Mouse (Mus musculus) T-helper 17 cell (primary cell): ENCODE measurements at regions not wholly inside any gene's neighbourhood (a gene's known extent, or its start where the extent isn't known, plus 50 kb on each side); places are given as distances from the start of the nearest gene placed in this dataset.

Experiments used
- in situ Hi-C, 2 experiments: fragments of 300-600 bp; cut with MboI, MseI; formaldehyde crosslinking; loops; 1 replicate in 1 of 2; 2 replicates in 1 of 2; pipeline ENCODE4 v1.15.1; 2025; ENCODE audit warnings: high pct_unique_total_duplicates in 2 of 2

- in situ Hi-C loops = loop anchor here in 1 of 2 experiments (10.0 kb wide), 1 partner anchor 486 kb away; no protein-coding TSS in a partner anchor
These were observed 516.6 kb upstream of the Adam5 start for GRCm38 (mm10) chr8:25340729-25341128.

- in situ Hi-C loops = no loop called here
These were observed 508.0 kb upstream of the Adam5 start for GRCm38 (mm10) chr8:25332120-25332607.

GRCm38 (mm10) chr8:25331161-25331776, 507.1 kb upstream of the Adam5 start:
- in situ Hi-C loops = no loop called here

DNA sequence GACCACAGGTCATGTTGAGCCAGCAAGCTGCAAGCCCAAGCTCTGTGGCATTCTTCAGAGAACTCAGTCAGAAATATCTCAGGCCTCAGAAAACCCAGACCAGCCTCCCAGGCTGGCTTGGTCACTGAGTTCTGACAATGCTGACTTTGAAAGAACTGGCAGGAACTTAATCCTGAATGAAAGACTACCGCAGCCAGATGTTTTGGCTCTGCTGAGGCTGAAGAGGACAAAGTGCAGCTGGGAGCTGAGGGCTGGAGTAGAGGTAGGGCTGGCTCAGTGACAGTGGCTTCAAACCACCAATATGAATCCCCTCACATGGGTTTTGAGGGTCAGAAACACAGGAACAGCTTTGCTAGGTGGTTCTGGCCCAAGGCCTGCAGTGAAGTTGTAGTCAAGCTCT, 505.6 kb upstream of the Adam5 start:
- in situ Hi-C loops = no loop called here

- in situ Hi-C loops = no loop called here
These were observed 504.1 kb upstream of the Adam5 start for GRCm38 (mm10) chr8:25328318-25328717.

DNA sequence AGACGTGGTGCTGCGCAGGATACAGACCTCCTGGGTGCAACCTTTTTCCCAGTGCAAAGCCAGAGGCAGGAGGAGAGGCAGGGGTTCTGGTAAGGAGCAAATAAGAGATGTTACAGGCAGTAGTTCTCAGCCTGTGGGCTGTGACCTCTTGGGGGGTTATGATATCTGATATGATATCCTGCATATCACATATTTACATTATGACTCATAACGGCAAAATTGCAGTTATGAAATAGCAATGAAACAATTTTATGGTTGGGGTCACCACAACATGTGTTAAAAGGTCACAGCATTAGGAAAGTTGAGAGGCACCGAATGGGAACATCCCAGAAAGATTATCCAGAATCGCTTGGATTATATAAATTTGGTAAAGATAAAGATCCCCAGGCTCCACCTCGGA, 502.8 kb upstream of the Adam5 start:
- in situ Hi-C loops = no loop called here

- in situ Hi-C loops = no loop called here
These were observed 502.1 kb upstream of the Adam5 start for GRCm38 (mm10) chr8:25326257-25326656.

DNA sequence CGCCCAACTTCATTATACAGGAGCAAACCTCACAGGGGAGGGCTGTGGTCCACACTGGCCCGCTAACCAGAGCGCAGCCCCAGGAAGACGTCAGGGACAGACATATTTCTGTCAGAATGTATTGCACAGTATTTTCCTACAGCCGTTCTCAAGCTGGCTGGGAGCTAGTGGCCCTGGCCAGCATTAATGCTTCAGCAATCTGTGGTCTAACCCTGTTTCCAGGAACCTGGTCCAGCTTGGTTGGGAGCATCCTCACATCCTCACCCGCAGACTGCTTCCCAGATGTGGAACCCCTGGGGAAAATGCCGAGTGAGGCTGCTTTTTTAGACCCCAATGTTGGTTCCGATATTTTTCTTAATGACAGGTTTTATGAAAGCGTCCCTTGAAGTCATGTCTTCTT, 500.6 kb upstream of the Adam5 start:
- in situ Hi-C loops = no loop called here

- in situ Hi-C loops = no loop called here
These were observed 499.7 kb upstream of the Adam5 start for GRCm38 (mm10) chr8:25323643-25324420.

DNA sequence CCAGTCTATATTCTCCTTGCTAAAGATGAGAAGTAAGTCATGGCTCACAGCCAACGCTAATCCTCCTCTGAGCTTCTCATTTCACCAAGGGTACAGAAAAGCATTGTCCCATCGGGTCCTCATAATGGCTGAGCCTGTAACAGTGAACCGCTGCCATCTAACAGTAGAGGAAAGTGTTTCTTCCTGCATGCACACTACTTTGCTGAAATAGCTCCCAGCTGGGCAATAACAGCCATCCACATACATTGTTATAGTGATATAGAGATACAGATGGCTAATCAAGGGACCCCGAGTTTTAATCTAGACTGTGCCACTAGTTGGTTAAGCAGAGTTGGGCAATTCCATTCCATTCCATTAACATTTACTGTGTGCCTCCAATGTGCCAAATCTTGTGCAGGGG, 492.2 kb upstream of the Adam5 start:
- in situ Hi-C loops = no loop called here

GRCm38 (mm10) chr8:25311811-25312533, 487.8 kb upstream of the Adam5 start:
- in situ Hi-C loops = no loop called here

- in situ Hi-C loops = no loop called here
These were observed 483.8 kb upstream of the Adam5 start for GRCm38 (mm10) chr8:25307956-25308355.

DNA sequence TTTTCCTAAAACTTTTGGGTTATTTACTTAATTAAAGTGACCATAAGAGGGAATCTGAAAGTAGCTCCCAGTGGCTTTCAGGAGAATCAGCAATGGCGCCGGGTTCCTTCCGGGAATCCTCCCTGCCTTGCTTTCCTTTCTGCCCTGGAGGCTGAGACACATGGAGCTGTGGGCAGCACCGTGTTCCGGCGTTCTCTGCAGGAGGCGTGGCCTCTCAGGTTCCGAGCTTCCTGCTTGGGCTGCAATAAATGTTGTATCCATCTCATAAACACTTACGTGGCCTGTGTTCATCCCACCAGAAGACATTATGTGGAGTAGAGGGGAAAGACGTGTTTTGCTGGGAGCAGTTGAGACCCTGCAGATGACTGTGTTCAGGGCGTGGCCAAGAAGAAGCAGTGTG, 483.3 kb upstream of the Adam5 start:
- in situ Hi-C loops = no loop called here

- in situ Hi-C loops = no loop called here
These were observed 482.8 kb upstream of the Adam5 start for GRCm38 (mm10) chr8:25306769-25307491.
